Mouse (Mus musculus) lung, postnatal 25 days (tissue): Measurements from ENCODE around the gene Olfr13.
"Not testable (repeated sequence)": the region's sequence is repeated elsewhere in the genome, so short reads cannot be mapped to it uniquely, and the experiment has no call there.

ENCODE experiments used
- DNase-seq: peaks from one replicate; pipeline ENCODE4 v3.0.0; 2022; ENCODE audit warnings: low spot score

The Olfr13 gene

DNA sequence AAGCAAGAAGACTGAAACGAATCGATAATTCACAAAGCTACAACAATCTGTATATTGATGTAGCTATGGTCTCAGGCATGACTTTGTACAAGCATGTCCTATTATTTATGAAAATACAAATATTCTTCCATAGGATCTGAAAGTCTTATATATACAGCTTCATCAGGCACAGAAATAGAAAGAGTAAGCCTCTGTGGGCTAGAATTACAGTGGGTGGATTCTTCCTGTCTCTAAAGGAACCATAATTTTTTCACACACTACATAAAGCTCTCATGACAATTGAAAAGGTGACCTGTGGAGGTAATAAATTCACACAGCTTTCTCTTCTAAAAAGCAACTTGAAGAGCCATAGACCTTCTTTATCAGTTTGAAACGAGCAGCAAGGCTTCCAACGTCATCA is at the start of gene Olfr13:
Gene Olfr13 (plus strand): TSS at position 301 of the 400 bp plus-strand sequence.
- no peak for DNase-seq

DNA sequence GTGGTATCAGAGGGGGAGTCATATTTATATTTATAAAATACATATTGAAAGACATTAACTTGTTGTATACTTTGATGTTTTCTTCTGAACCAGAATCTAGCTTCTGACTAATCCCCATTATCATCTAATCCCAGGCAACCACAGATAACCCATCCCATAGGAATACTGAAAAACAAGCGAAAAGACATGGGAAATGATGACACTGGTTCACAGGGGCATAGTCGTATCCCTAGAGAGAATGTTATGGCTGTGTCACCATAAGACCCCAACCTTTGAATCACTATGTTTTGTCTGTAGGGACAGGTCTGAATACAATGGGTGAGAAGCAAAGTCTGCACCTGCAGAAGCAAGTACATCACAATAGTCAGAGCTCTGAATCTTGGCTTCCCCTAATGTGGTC is 25.7 kb upstream of the Olfr13 start, which contains the start of gene Olfr237-ps1:
Gene Olfr237-ps1 (plus strand): TSS at position 301 of the 400 bp plus-strand sequence.
- DNase-seq = not testable (repeated sequence)

DNA sequence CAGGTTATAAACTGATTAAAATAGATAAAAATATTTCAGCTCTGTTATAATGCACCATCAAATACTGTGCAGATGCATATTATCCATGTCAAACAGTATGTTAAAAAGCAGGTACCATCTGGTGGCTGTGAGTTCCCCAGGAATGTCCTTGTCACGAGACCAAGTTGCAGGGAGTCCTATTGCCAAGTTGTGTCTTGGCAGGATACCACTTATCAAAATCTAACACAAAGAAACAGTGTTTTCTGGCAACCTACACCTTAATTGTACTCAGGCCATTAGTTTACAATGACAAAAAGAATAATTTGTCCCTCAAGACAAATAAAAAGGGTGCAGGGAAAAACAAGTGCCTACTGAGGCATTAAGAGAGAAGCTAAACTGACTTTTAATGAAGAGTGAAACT is 12.4 kb upstream of the Olfr13 start:
- DNase-seq = no peak

DNA sequence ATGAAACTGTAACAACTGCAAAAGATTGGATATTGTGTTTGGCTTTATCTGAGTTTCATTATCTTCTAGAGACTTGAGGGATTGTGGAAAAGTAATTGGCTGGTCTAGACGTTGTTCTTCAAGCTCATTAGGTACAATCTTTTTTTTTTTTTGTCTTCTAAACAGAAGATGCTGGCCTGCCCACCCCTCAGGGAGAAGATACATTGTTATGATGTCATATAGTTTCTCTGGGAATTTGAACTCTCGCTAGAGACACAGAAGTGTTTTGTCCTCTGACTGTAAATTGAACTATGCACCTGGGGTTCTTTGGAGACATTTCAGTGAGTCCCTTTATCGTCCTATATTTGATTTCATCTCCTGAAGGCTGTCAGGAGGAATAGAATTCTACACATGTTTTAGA is 9.0 kb upstream of the Olfr13 start, which contains the start of gene Olfr437:
Gene Olfr437 (plus strand): TSS at position 301 of the 400 bp plus-strand sequence.
- DNase-seq = no peak

DNA sequence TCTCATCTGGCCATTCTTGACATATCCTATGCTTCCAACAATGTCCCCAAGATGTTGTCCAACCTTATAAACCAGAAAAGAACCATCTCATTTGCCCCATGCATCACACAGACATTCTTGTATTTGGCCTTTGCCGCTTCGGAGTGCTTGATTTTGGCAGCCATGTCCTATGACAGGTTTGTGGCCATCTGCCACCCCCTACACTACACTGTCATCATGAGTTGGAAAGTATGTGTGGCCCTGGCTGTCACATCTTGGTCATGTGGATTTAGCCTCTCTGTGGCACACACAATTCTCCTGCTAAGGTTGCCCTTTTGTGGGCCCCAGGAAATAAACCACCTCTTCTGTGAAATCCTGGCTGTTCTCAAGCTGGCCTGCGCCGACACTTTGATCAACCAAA is 4.7 kb upstream of the Olfr13 start:
- no peak for DNase-seq

DNA sequence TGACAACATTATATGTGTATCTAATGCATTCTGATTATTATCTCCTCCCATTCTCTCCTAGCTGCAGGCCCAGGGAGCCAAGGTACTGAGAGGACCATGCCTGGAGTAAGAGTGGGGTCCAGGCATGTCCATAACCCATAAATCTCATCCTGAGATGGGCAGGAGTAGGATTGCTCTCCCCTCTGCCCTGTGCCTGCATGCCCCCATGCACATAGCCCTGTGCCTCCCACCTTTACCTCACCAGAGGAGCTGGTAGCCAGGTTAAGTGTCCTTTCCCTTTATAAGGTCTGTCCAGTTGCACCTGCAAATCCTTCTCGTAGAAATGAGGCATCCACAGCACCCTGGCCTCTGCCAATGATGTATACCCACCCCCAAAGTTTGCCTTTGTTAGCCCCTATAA is 6.2 kb downstream of the Olfr13 start:
- DNase-seq = no peak

DNA sequence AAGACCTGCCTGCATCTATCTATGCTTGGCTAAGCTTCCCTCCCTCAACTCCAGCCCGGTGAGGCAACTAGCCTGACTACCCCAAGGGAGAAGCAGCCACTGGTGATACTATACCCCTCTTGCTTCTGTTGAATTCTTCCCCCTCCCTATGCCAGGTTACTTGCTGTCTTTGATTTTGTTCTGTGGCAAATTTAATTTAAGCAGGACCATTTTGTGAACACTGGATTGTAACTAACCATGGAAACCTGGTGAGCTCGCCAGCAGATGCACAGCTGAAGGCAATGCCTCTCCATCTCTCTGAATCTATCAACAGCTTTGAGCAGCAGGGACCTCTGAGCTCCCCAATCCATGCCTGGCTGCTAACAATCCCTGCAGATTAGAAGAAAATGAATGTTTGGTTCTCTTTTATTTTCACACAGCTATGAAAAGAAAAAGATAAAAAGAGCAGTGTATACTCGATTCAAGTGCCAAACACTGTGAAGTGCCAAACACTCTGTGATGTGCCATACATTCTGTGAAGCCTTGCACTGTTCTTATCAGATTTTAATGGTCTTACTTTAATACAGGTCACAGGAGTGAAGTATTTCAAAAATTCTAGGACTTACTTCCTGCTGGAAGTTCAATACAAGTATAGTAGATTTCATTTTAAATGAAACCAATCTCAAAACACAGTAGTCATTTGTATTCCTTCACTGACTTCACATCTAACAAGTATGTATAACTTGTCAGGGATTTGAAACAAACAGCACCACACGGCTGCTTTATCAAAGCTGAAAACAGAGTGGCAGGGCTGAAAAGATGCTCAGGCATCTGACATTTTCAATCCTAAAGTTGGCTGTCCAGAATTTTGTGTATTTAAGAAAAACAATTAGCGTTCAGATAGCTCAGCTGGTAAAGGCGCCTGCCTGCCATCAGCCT is 6.9 kb downstream of the Olfr13 start:
- no peak for DNase-seq

DNA sequence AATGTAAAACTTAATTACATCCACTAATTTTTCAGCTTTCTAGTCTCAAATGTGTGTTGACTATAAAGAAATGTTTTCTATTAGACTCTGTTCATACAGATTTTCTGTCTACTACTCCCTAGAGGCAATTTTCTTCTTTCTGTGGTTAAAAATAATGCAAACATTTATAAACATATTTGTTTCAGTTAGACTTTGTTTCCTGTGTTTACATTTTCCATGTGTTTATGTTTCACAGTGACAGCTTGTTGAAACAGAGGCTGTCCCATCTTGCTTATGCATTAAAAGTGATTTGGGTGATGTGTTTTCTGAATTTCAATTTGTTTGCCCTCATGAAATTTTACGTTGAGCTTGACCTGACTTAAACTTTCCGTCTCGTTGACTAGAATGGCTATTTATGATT is 19.0 kb downstream of the Olfr13 start:
- no peak for DNase-seq

DNA sequence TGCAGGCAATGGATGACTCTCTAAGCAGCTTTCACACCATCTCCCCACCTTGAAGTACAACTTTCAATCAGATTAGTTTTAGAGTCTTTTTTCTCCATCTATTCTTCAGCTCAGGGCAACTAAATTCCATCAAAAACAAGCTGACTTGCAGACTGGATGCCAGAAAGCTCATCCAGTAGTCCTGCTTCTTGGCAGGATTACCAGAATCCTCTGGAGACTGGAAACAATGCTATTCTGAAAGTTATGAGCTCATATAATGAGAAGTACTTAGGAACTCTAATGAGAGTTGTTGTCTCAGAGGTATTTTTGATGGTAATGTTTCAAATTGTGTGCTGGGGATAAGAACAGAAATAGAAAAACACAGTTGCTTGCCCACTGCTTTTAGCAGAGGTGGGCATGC is 24.8 kb downstream of the Olfr13 start, which contains the start of gene Olfr435:
Gene Olfr435 (plus strand): TSS at position 366 of the 400 bp plus-strand sequence.
- DNase-seq = no peak

DNA sequence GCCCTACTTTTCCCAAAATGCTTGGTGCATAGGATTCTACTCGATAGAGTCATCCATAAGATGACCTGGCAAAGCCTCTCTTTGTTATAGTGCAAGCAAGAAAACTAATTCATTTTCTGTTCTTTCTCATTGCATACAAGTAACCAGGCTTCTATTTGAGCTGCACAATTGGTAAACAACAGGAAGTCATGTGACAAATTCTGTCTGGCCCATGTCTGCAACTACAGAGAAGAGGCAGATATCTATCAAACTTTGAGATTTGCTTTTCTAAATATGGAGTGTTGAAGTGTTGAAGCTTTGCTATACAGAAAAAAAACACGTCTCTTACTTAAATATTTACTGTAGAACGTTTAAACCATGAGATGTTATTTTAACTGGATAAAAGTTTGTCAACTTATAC is 26.2 kb downstream of the Olfr13 start:
- DNase-seq = no peak

DNA sequence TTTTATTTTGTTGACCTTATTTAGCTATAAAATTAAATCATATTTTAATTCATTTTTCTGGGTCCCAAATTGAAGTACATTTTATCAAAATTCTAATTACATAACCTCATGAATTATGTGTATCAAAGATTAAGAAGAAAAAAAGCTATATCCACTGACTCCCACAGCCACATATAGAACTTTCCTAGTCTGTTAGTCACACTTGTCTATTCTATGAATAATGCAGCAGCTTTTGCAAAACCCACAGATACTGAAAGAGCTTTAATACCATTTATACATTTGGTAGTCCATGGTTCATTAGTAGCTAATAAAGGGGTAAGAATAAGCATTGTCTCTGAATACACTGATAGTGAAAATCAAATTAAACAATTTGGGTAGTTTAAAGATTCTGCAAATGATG is 30.8 kb downstream of the Olfr13 start:
- DNase-seq = no peak

DNA sequence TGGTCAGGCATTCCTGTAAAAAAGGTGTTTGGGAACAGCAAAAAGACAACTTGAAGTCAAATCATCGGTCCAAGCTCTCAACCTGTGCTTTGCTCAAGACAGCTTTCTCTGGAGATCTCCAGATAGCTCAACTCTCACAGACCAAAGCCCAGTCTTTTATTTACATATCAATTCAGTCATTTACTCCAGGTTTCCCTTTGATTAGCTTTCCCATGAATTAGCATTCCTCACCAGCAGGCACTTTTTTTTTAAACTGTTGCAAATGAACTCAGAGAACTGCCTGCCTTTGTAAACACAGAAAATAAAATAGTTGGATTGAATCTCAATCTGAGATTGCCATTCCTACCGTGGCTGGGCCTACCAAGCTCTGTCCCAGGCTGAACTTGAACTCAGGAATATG is 33.4 kb downstream of the Olfr13 start:
- no peak for DNase-seq

DNA sequence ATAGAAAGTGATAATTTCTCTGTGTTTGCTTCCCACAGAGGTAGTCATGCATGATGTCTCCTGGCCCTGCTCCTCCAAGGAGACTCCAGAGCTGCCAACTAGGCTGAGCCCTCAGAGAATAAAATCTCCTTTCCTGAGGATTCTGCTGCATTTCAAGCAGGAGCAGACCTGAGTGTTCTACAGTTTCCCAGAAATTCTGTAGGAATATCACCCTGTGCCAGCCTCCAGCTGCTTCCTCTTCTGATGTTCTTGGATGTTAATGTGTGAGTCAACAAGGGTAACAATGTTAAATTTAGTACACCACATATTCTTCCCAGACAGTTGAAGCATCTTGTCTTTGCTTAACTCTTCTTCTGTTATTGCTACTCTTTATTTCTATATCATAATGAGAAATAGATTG is 40.9 kb downstream of the Olfr13 start, which contains the start of gene Olfr434:
Gene Olfr434 (plus strand): TSS at position 149 of the 400 bp plus-strand sequence.
- not testable (repeated sequence) for DNase-seq
